In the genomic region with DNA sequence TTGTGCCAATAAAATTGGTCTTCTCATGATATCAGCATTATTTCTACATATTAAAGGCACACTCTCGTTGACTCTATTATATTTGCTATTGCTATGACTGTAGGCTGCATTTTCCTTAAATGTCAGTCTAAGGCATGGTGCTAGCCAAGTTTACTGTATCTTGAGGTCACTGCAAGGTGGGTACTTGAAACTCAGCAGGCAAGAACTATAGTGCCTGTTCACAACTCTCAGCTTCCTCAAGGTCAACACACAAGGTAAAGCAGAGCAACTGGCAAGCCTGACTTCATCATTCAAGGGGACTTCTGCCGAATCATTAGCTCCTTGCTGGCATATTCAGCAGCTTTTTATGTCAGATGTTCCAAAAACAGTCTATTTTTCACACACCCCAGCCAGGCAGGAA, we compare ENCODE assay signal across 29 mouse cellular contexts.
"Had no signal": no experiment of that assay in that cellular context is flagged by ENCODE, and none has a peak within 500 bp of the region (broad histone marks: within the 10 kb centered on the region; RNA-seq: fewer than 3 reads in every experiment).

No protein-coding gene starts in this region.

- H3K36me3 ChIP-seq: heart, embryonic 10.5 days; heart, embryonic 13.5 days; heart, embryonic 15.5 days; hindbrain, embryonic 10.5 days; hindbrain, embryonic 12.5 days; intestine, embryonic 15.5 days; limb, embryonic 10.5 days; limb, embryonic 12.5 days; liver, embryonic 13.5 days; liver, embryonic 15.5 days had no signal

- H3K27ac ChIP-seq: gastrocnemius, adult 2 months; heart, embryonic 10.5 days; heart, embryonic 13.5 days; heart, embryonic 15.5 days; hindbrain, embryonic 10.5 days; hindbrain, embryonic 12.5 days; hindbrain, embryonic 14.5 days; intestine, embryonic 15.5 days; kidney, postnatal 0 days; left cerebral cortex, adult 2 months; limb, embryonic 10.5 days; limb, embryonic 12.5 days; liver, embryonic 13.5 days; liver, embryonic 15.5 days had no signal

- H3K4me3 ChIP-seq: gastrocnemius, adult 2 months; heart, embryonic 10.5 days; heart, embryonic 13.5 days; heart, embryonic 15.5 days; hindbrain, embryonic 10.5 days; hindbrain, embryonic 12.5 days; intestine, embryonic 15.5 days; left cerebral cortex, adult 2 months; limb, embryonic 10.5 days; limb, embryonic 12.5 days; liver, embryonic 13.5 days; liver, embryonic 15.5 days had no signal

- H3K27me3 ChIP-seq: heart, embryonic 13.5 days; heart, embryonic 15.5 days; hindbrain, embryonic 12.5 days; intestine, embryonic 15.5 days; limb, embryonic 12.5 days; liver, embryonic 13.5 days; liver, embryonic 15.5 days had no signal

- ATAC-seq: hindbrain, embryonic 16.5 days; inflammation-experienced regulatory T-cells, adult 6 months; intestine, embryonic 15.5 days; intestine, postnatal 0 days; liver, postnatal 0 days had no signal

- H3K9ac ChIP-seq: heart, embryonic 13.5 days; heart, embryonic 15.5 days; hindbrain, embryonic 12.5 days; hindbrain, embryonic 14.5 days; intestine, embryonic 15.5 days; limb, embryonic 12.5 days; liver, embryonic 13.5 days; liver, embryonic 15.5 days; liver, postnatal 0 days had no signal

- H3K4me2 ChIP-seq: heart, embryonic 13.5 days; heart, embryonic 15.5 days; hindbrain, embryonic 12.5 days; hindbrain, embryonic 14.5 days; intestine, embryonic 15.5 days; limb, embryonic 12.5 days; liver, embryonic 11.5 days; liver, embryonic 13.5 days; liver, embryonic 15.5 days had no signal

- H3K9me3 ChIP-seq: heart, embryonic 10.5 days; heart, embryonic 13.5 days; heart, embryonic 15.5 days; hindbrain, embryonic 10.5 days; hindbrain, embryonic 12.5 days; intestine, embryonic 15.5 days; limb, embryonic 10.5 days; limb, embryonic 12.5 days; liver, embryonic 13.5 days; liver, embryonic 15.5 days had no signal

- H3K4me1 ChIP-seq: heart, embryonic 10.5 days; hindbrain, embryonic 10.5 days; hindbrain, embryonic 12.5 days; intestine, embryonic 15.5 days; limb, embryonic 10.5 days; limb, embryonic 12.5 days; liver, embryonic 13.5 days; liver, embryonic 15.5 days had no signal

- DNase-seq: gastrocnemius, adult 2 months; gastrocnemius, postnatal 10 days; gastrocnemius, postnatal 25 days; heart, adult 18-20 months; heart, postnatal 10 days; heart, postnatal 4 days; kidney, adult 18-20 months; kidney, adult 8-10 months; kidney, postnatal 14 days; kidney, postnatal 36 days; liver; liver, embryonic 13.5 days; liver, postnatal 0 days had no signal
